Mouse (Mus musculus) neural tube, embryonic 12.5 days (tissue): Measurements from ENCODE around the gene Hoxc11. TPM values are rescaled to one million over a fixed set of nuclear protein-coding genes. Genes with fewer than 3 reads are reported as not detected.

Experiments
- ATAC-seq: fragments of 200-750 bp; cut with Nextera tagmentation; 2 replicates; pipeline ENCODE4 v1.8.0; 2017; ENCODE audit warnings: low read depth, mild to moderate bottlenecking, moderate TSS enrichment, moderate library complexity; ENCODE audit not compliant: low FRiP score
- H3K27ac ChIP-seq: fragments of 300-500 bp; sonication (generic); 2 replicates; pipeline ENCODE4 v1.5.1; 2016
- H3K27me3 ChIP-seq: fragments of 300-500 bp; sonication (generic); replicated peaks from 2 replicates; pipeline ENCODE4 v1.6.1; 2016; ENCODE audit warnings: mild to moderate bottlenecking
- H3K36me3 ChIP-seq: fragments of 300-500 bp; sonication (generic); 2 replicates; pipeline ENCODE4 v1.6.1; 2016; ENCODE audit warnings: mild to moderate bottlenecking
- H3K4me1 ChIP-seq: fragments of 300-500 bp; sonication (generic); 2 replicates; pipeline ENCODE4 v1.6.1; 2016
- H3K4me2 ChIP-seq: fragments of 300-500 bp; sonication (generic); replicated peaks from 2 replicates; pipeline ENCODE4 v1.6.1; 2016; ENCODE audit warnings: mild to moderate bottlenecking
- H3K4me3 ChIP-seq: fragments of 300-500 bp; sonication (generic); 2 replicates; pipeline ENCODE4 v1.5.1; 2016
- H3K9ac ChIP-seq: fragments of 300-500 bp; sonication (generic); 2 replicates; pipeline ENCODE4 v1.6.1; 2016; ENCODE audit warnings: mild to moderate bottlenecking
- H3K9me3 ChIP-seq: fragments of 300-500 bp; sonication (generic); 2 replicates; pipeline ENCODE4 v1.6.1; 2016; ENCODE audit warnings: mild to moderate bottlenecking
- WGBS: fragments of 180-500 bp; shearing (Covaris S2); methylation state at CpG from one replicate; pipeline ENCODE4 v1.1.7; 2016; 5-methylcytosine and 5-hydroxymethylcytosine counted together
- microRNA-seq: library from miRNA; unstranded; fragments of <30 nt; microRNA quantifications from one replicate; pipeline ENCODE4, GENCODE M21; 2017
- polyA plus RNA-seq: library from polyadenylated mRNA; unstranded; fragments of >200 nt; fragmentation: Nextera tagmentation; extraction: Ambion mirVana; gene quantifications from 2 replicates; pipeline ENCODE4 v1.2.1, GENCODE M21; 2016

Hoxc11 gene
- polyA plus RNA-seq, 1 experiment from 2014 or later = 4.3 TPM

DNA sequence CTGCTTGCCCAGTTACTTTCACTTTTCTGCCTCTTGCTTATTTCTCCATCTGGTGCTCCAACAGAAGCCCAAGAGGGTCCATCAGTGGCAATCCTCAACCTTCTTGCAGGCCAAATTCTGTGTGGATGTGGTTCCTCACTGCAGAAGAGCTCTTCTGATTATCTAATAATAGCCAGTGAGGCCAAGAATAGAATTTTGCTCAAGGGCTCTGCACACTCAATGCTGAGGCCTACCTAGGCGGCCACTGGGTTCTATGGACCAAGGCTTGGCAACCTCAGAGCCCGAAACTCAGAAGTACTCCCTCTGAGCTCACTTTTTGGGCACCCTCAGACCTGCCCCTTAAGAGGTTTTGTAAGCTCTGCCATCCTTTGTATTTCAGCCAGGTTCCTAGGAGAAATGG, 47.1 kb downstream of the Hoxc11 start:
- ATAC-seq = no peak
- Histone ChIP-seq H3K9ac (peak overlapping the region; percentile 96), H3K9me3 (no peaks in the 10 kb centered on the region), H3K27ac (peak overlapping the region; percentile 91), H3K4me2 (peak overlapping the region; percentile 86), H3K4me1 (peaks cover 64% of the 10 kb centered on the region), H3K36me3 (no peaks in the 10 kb centered on the region), H3K4me3 (peak overlapping the region; percentile 76), H3K27me3 (0 out of 2 replicates have a peak, but pooled peaks cover 4% of the 10 kb centered on the region)
- WGBS = 18% methylated on average over 2 of the region's 2 CpGs

GRCm38 (mm10) chr15:103002156-103002555, 47.9 kb downstream of the Hoxc11 start:
- Histone ChIP-seq H3K9ac (peak overlapping the region; percentile 96), H3K9me3 (no peaks in the 10 kb centered on the region), H3K27ac (peak overlapping the region; percentile 91), H3K36me3 (no peaks in the 10 kb centered on the region), H3K4me2 (peak overlapping the region; percentile 86), H3K4me1 (peaks cover 71% of the 10 kb centered on the region), H3K27me3 (0 out of 2 replicates have a peak, but pooled peaks cover 4% of the 10 kb centered on the region), H3K4me3 (peak overlapping the region; percentile 76)
- 7% methylated on average over 4 of the region's 4 CpGs for WGBS
- ATAC-seq = no peak

- peak overlapping the region; percentile 86 for H3K4me2 ChIP-seq
- peak overlapping the region; percentile 96 for H3K9ac ChIP-seq
- ATAC-seq = no peak
- H3K9me3 ChIP-seq = no peaks in the 10 kb centered on the region
- no peaks in the 10 kb centered on the region for H3K36me3 ChIP-seq
- H3K4me1 ChIP-seq = peaks cover 75% of the 10 kb centered on the region
- H3K27ac ChIP-seq = peak overlapping the region; percentile 91
- H3K4me3 ChIP-seq = peak overlapping the region; percentile 76
- 6% methylated on average over 13 of the region's 13 CpGs for WGBS
- H3K27me3 ChIP-seq = 0 out of 2 replicates have a peak, but pooled peaks cover 4% of the 10 kb centered on the region
Measured at GRCm38 (mm10) chr15:103002821-103003448, 48.7 kb downstream of the Hoxc11 start.

DNA sequence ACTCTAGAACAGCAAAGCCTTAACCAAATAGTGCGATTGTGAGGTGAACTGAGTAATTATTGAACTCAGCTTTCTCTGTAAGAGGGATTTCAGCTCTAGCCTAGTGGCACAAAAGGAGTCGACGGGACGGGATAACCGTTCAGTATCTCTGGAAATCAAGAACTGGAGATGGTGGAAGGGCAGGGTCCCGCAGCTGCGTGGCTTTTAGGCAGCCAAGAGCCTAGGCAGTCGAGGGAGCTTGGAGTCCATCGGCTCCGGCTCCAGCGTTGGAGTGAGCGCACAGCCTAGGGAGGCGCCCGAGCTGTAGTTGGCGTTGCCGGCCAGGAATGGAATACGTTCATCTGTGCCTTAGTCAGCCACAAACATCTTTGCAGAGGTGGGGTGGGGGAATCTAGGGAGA, 51.1 kb downstream of the Hoxc11 start:
- ATAC-seq = no peak
- H3K4me1 ChIP-seq = peaks cover 87% of the 10 kb centered on the region
- H3K27ac ChIP-seq = peak overlapping the region; percentile 75
- H3K36me3 ChIP-seq = no peaks in the 10 kb centered on the region
- H3K9me3 ChIP-seq = no peaks in the 10 kb centered on the region
- H3K27me3 ChIP-seq = no peaks in the 10 kb centered on the region
- H3K4me3 ChIP-seq = peak overlapping the region; percentile 38
- peak overlapping the region; percentile 94 for H3K9ac ChIP-seq
- under 1% methylated on average over 17 of the region's 17 CpGs for WGBS
- H3K4me2 ChIP-seq = peak overlapping the region; percentile 86

- peak overlapping the region; percentile 86 for H3K4me2 ChIP-seq
- H3K27ac ChIP-seq = peak overlapping the region; percentile 75
- no peaks in the 10 kb centered on the region for H3K9me3 ChIP-seq
- no peaks in the 10 kb centered on the region; the same call in 1 of the 2 replicates for H3K36me3 ChIP-seq
- peaks cover 92% of the 10 kb centered on the region for H3K4me1 ChIP-seq
- H3K4me3 ChIP-seq = peak overlapping the region; percentile 38
- H3K9ac ChIP-seq = peak overlapping the region; percentile 94
- ATAC-seq = no peak
- H3K27me3 ChIP-seq = no peaks in the 10 kb centered on the region
- 6% methylated on average over 5 of the region's 5 CpGs for WGBS
Measured at GRCm38 (mm10) chr15:103005797-103006196, 51.6 kb downstream of the Hoxc11 start.

GRCm38 (mm10) chr15:103006326-103006725, 52.1 kb downstream of the Hoxc11 start:
- no peak for ATAC-seq
- H3K9me3 ChIP-seq = no peaks in the 10 kb centered on the region
- H3K4me2 ChIP-seq = peak overlapping the region; percentile 86
- H3K36me3 ChIP-seq = no peaks in the 10 kb centered on the region; the same call in 1 of the 2 replicates
- H3K4me1 ChIP-seq = peaks cover 97% of the 10 kb centered on the region
- WGBS = 9% methylated on average over 1 of the region's 1 CpGs
- no peaks in the 10 kb centered on the region for H3K27me3 ChIP-seq
- peak overlapping the region; percentile 75; the same call in 1 of the 2 replicates for H3K27ac ChIP-seq
- peak overlapping the region; percentile 38 for H3K4me3 ChIP-seq
- H3K9ac ChIP-seq = peak overlapping the region; percentile 94

Small RNA genes within 50 kb of the gene (microRNA-seq; reads per million reads assigned to microRNA genes)
- 1,976 reads per million, percentile 84 among the genes with 10 or more reads in this experiment for gene Mir196a-2

Other genes with a start within 250 kb of the Hoxc11 start
- gene Calcoco1, start 232.2 kb upstream of the Hoxc11 start, polyA plus RNA-seq = 39.1 and 47.3 TPM in 2 replicates
- 6.5 and 17.7 TPM in 2 replicates for gene Hoxc13, start 33.3 kb upstream of the Hoxc11 start, polyA plus RNA-seq
- gene Hoxc12, start 17.7 kb upstream of the Hoxc11 start, polyA plus RNA-seq = 8.1 and 14.2 TPM in 2 replicates
- gene Hoxc10, start 12.4 kb downstream of the Hoxc11 start, polyA plus RNA-seq = 62.1 and 77.3 TPM in 2 replicates
- gene Hoxc5, start 13.0 kb downstream of the Hoxc11 start, polyA plus RNA-seq = 32.1 and 35.5 TPM in 2 replicates
- gene Hoxc9, start 22.0 kb downstream of the Hoxc11 start, polyA plus RNA-seq = 45.2 and 47.4 TPM in 2 replicates
- 44.5 and 65.6 TPM in 2 replicates for gene Hoxc8, start 36.2 kb downstream of the Hoxc11 start, polyA plus RNA-seq
- 68.8 and 77.1 TPM in 2 replicates for gene Hoxc6, start 43.8 kb downstream of the Hoxc11 start, polyA plus RNA-seq
- 69.5 and 77.4 TPM in 2 replicates for gene Hoxc4, start 64.5 kb downstream of the Hoxc11 start, polyA plus RNA-seq
- gene Smug1, start 212.7 kb downstream of the Hoxc11 start, polyA plus RNA-seq = 66.6 and 68.0 TPM in 2 replicates